Mouse (Mus musculus) cerebellum, postnatal 4 days (tissue): Measurements from ENCODE around the gene Wee2.

Experiments
- DNase-seq, 2 experiments: peaks; one replicate each; pipeline ENCODE4 v3.0.0; 2022; ENCODE audit warnings: low spot score in 2 of 2, mixed read lengths in 1 of 2

The Wee2 gene

GRCm38 (mm10) chr6:40435151-40436046 lies 3.5 kb upstream of the Wee2 start:
- DNase-seq, result peak in 1 of 2 experiments; percentile 50

- peak; percentile 53 to 74 for DNase-seq
Observed at GRCm38 (mm10) chr6:40436047-40436483, 2.8 kb upstream of the Wee2 start, which contains the start of gene E330009J07Rik. E330009J07Rik (minus strand) TSS chr6:40436135.

- DNase-seq, result no peak
Observed at GRCm38 (mm10) chr6:40439731-40440130, 843 bp downstream of the Wee2 start.

GRCm38 (mm10) chr6:40441276-40441675 lies 2.4 kb downstream of the Wee2 start:
- no peak for DNase-seq

GRCm38 (mm10) chr6:40441755-40442154 lies 2.9 kb downstream of the Wee2 start:
- DNase-seq, result no peak

- DNase-seq, result no peak
Observed at GRCm38 (mm10) chr6:40443281-40443928, 4.5 kb downstream of the Wee2 start.

- no peak for DNase-seq
Observed at GRCm38 (mm10) chr6:40448626-40449025, 9.7 kb downstream of the Wee2 start.

GRCm38 (mm10) chr6:40454436-40455041 lies 15.7 kb downstream of the Wee2 start:
- DNase-seq, result no peak

- no peak for DNase-seq
Observed at GRCm38 (mm10) chr6:40465710-40466109, 26.8 kb downstream of the Wee2 start.

GRCm38 (mm10) chr6:40470916-40471719 lies 32.2 kb downstream of the Wee2 start, which contains the start of gene Ssbp1:
Ssbp1 (plus strand) TSS chr6:40471352.
- peak; percentile 73 to 90 for DNase-seq

GRCm38 (mm10) chr6:40471720-40472010 lies 32.8 kb downstream of the Wee2 start:
- no peak for DNase-seq

- no peak for DNase-seq
Observed at GRCm38 (mm10) chr6:40476132-40476531, 37.2 kb downstream of the Wee2 start.

- DNase-seq, result no peak
Observed at GRCm38 (mm10) chr6:40479705-40480104, 40.8 kb downstream of the Wee2 start.

GRCm38 (mm10) chr6:40482318-40482717 lies 43.4 kb downstream of the Wee2 start:
- no peak for DNase-seq

GRCm38 (mm10) chr6:40490933-40491332 lies 52.0 kb downstream of the Wee2 start, which contains the start of gene Tas2r137:
Tas2r137 (plus strand) TSS chr6:40491233.
- no peak for DNase-seq

GRCm38 (mm10) chr6:40493229-40493628 lies 54.3 kb downstream of the Wee2 start, which contains the start of gene Tas2r108:
Tas2r108 (plus strand) TSS chr6:40493529.
- no peak for DNase-seq
